Mouse (Mus musculus): ENCODE measurements around the gene Pcdh15. TPM values are rescaled to one million over a fixed set of nuclear protein-coding genes. Genes with fewer than 3 reads are reported as not detected.

The Pcdh15 gene
- polyA plus RNA-seq (2017; shearing (Covaris generic)), result under 1 TPM in 1 of 3 experiments, not detected in 2; 0.32 TPM

GRCm38 (mm10) chr10:73098966-73099845 lies at the start of gene Pcdh15:
Gene Pcdh15 (plus strand): TSS chr10:73099342.
- no peak for ATAC-seq

- no peak for ATAC-seq
Measured at GRCm38 (mm10) chr10:73052074-73052473, 47.1 kb upstream of the Pcdh15 start.

GRCm38 (mm10) chr10:73059726-73060230 lies 39.4 kb upstream of the Pcdh15 start:
- ATAC-seq, result no peak

GRCm38 (mm10) chr10:73086703-73087102 lies 12.4 kb upstream of the Pcdh15 start:
- no peak for ATAC-seq

- no peak for ATAC-seq
Measured at GRCm38 (mm10) chr10:73096531-73097135, 2.5 kb upstream of the Pcdh15 start.

- no peak for ATAC-seq
Measured at GRCm38 (mm10) chr10:73097176-73097575, 2.0 kb upstream of the Pcdh15 start.

GRCm38 (mm10) chr10:73097979-73098378 lies 1.2 kb upstream of the Pcdh15 start:
- ATAC-seq, result no peak

- ATAC-seq, result no peak
Measured at GRCm38 (mm10) chr10:73099846-73100241, 702 bp downstream of the Pcdh15 start.

GRCm38 (mm10) chr10:73103383-73103994 lies 4.3 kb downstream of the Pcdh15 start:
- ATAC-seq, result no peak

- no peak for ATAC-seq
Measured at GRCm38 (mm10) chr10:73105893-73106292, 6.8 kb downstream of the Pcdh15 start.

- ATAC-seq, result no peak
Measured at GRCm38 (mm10) chr10:73137985-73138384, 38.8 kb downstream of the Pcdh15 start.

- ATAC-seq, result no peak
Measured at GRCm38 (mm10) chr10:73147543-73147942, 48.4 kb downstream of the Pcdh15 start.

- ATAC-seq, result no peak
Measured at GRCm38 (mm10) chr10:73147978-73148377, 48.8 kb downstream of the Pcdh15 start.

GRCm38 (mm10) chr10:73154544-73154943 lies 55.4 kb downstream of the Pcdh15 start:
- ATAC-seq, result no peak

GRCm38 (mm10) chr10:73161757-73162156 lies 62.6 kb downstream of the Pcdh15 start:
- ATAC-seq, result no peak

- no peak for ATAC-seq
Measured at GRCm38 (mm10) chr10:73216001-73216400, 116.9 kb downstream of the Pcdh15 start.

- ATAC-seq, result no peak
Measured at GRCm38 (mm10) chr10:73242294-73242693, 143.2 kb downstream of the Pcdh15 start.

GRCm38 (mm10) chr10:73280438-73280837 lies 181.3 kb downstream of the Pcdh15 start:
- no peak for ATAC-seq

GRCm38 (mm10) chr10:73296456-73296855 lies 197.3 kb downstream of the Pcdh15 start:
- no peak for ATAC-seq

- ATAC-seq, result no peak
Measured at GRCm38 (mm10) chr10:73301951-73302350, 202.8 kb downstream of the Pcdh15 start.

GRCm38 (mm10) chr10:73306677-73307076 lies 207.5 kb downstream of the Pcdh15 start:
- ATAC-seq, result no peak

- no peak for ATAC-seq
Measured at GRCm38 (mm10) chr10:73326861-73327260, 227.7 kb downstream of the Pcdh15 start.

GRCm38 (mm10) chr10:73333426-73333825 lies 234.3 kb downstream of the Pcdh15 start:
- no peak for ATAC-seq
